Mouse (Mus musculus): ENCODE results near the gene Ifitm2.

The Ifitm2 gene

GRCm38 (mm10) chr7:140907131-140907530 is 48.7 kb downstream of the Ifitm2 start:
- no peak for DNase-seq (ENCODE audit: low read depth, low spot score)

GRCm38 (mm10) chr7:140905642-140906081 is 50.1 kb downstream of the Ifitm2 start:
- no peak for DNase-seq (ENCODE audit: low read depth, low spot score)

All from telencephalon, adult 2 months (tissue).